Mouse (Mus musculus) hindbrain, postnatal 0 days (tissue): ENCODE measurements around the gene Gm20509. TPM values are rescaled to one million over a fixed set of nuclear protein-coding genes. Genes with fewer than 3 reads are reported as not detected.

ENCODE experiments used
- ATAC-seq: fragments of 200-750 bp; cut with Nextera tagmentation; 2 replicates; pipeline ENCODE4 v1.8.0; 2017; ENCODE audit warnings: mild to moderate bottlenecking, moderate TSS enrichment, moderate library complexity
- DNase-seq: peaks from one replicate; pipeline ENCODE4 v3.0.0-alpha.2; 2015; ENCODE audit warnings: low spot score
- H3K27ac ChIP-seq: fragments of 300-500 bp; sonication (generic); 2 replicates; pipeline ENCODE4 v1.5.1; 2014; ENCODE audit warnings: mild to moderate bottlenecking
- H3K27me3 ChIP-seq: fragments of 300-500 bp; sonication (generic); 2 replicates; pipeline ENCODE4 v1.6.1; 2014; ENCODE audit warnings: low read length, mixed read lengths; ENCODE audit not compliant: insufficient read depth
- H3K36me3 ChIP-seq: fragments of 300-500 bp; sonication (generic); 2 replicates; pipeline ENCODE4 v1.6.1; 2014; ENCODE audit warnings: low read length, mixed read lengths; ENCODE audit not compliant: insufficient read depth
- H3K4me1 ChIP-seq: fragments of 300-500 bp; sonication (generic); 2 replicates; pipeline ENCODE4 v1.6.1; 2014; ENCODE audit warnings: antibody characterized with exemption, low read length, mixed read lengths; ENCODE audit not compliant: insufficient read depth
- H3K4me2 ChIP-seq: fragments of 300-500 bp; sonication (generic); 2 replicates; pipeline ENCODE4 v1.6.1; 2014; ENCODE audit warnings: low read depth, mild to moderate bottlenecking, low read length, moderate library complexity, mixed read lengths
- H3K4me3 ChIP-seq: fragments of 300-500 bp; sonication (generic); 2 replicates; pipeline ENCODE4 v1.5.1; 2014; ENCODE audit warnings: low read length
- H3K9ac ChIP-seq: fragments of 300-500 bp; sonication (generic); replicated peaks from 2 replicates; pipeline ENCODE4 v1.6.1; 2014; ENCODE audit warnings: mild to moderate bottlenecking, low read length, moderate library complexity, mixed read lengths
- H3K9me3 ChIP-seq: fragments of 300-500 bp; sonication (generic); 2 replicates; pipeline ENCODE4 v1.6.1; 2016; ENCODE audit warnings: low read length, mixed read lengths
- CTCF ChIP-seq: IDR thresholded peaks from 2 replicates; pipeline ENCODE4 v1.5.1; 2016; ENCODE audit warnings: antibody characterized with exemption, control low read depth, low read depth
- WGBS: fragments of 180-500 bp; shearing (Covaris S2); extraction: QIAGEN DNeasy Blood & Tissue Kit; methylation state at CpG from one replicate; pipeline ENCODE4 v1.1.7; 2014; 5-methylcytosine and 5-hydroxymethylcytosine counted together
- polyA plus RNA-seq: library from polyadenylated mRNA; unstranded; fragments of >200 nt; fragmentation: Nextera tagmentation; extraction: Ambion mirVana; gene quantifications from 2 replicates; pipeline ENCODE4 v1.2.1, GENCODE M21; 2015
- total RNA-seq: library from RNA; depleted of rRNA; stranded (reverse); fragments of >200 nt; gene quantifications from 2 replicates; pipeline ENCODE4 v1.2.3, GENCODE M21; 2014

Gm20509 gene
- total and polyA plus RNA-seq, 2 experiments from 2014 or later: not detected

DNA sequence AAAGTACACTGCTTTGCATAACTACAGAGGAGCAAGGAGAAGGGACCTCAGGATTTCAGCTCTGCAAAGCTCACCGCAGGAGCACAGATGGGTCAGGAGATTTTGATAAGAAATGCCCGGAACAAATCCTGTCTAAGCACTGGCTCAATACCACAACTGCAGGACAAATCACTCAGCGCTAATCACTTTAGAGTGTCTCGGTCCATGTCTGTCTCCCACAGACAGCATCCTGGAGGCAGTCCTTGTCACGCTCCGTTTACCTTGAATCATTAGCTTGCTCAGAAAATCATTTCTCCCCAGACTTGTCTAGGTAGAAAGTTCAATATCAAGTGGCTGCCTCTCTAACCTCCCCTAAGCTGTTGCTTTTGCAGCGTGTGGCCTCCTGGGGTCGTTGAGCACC, 27.6 kb downstream of the Gm20509 start:
- Histone ChIP-seq H3K4me2 (no peak overlapping the region), H3K9ac (no peak overlapping the region), H3K9me3 (no peaks in the 10 kb centered on the region), H3K4me1 (no peaks in the 10 kb centered on the region), H3K27me3 (no peaks in the 10 kb centered on the region), H3K27ac (no peak overlapping the region), H3K4me3 (no peak overlapping the region), H3K36me3 (peaks cover 28% of the 10 kb centered on the region)
- no peak for DNase-seq
- no peak for ATAC-seq
- TF ChIP-seq CTCF: no peak
- 68% methylated on average over 8 of the region's 8 CpGs for WGBS

DNA sequence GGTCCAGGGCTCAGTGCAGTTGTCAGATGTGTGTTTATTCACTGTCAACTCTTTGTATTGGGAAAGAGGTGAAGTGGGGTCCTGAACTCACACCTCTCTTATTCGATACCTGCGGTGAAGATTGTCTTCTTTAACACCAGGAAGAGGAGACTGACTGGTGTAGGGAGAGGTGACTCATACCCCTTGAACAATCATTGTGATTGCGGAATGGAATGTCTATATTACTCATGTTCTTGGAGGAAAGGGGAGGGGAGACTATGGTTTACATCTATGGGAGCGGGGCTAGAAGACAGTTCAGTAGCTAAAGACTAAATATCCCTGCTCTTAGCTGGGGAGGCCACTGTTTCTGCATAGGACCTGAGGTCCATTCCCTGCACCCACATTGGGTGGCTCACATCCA, 28.3 kb downstream of the Gm20509 start:
- H3K4me3 ChIP-seq: no peak overlapping the region

DNA sequence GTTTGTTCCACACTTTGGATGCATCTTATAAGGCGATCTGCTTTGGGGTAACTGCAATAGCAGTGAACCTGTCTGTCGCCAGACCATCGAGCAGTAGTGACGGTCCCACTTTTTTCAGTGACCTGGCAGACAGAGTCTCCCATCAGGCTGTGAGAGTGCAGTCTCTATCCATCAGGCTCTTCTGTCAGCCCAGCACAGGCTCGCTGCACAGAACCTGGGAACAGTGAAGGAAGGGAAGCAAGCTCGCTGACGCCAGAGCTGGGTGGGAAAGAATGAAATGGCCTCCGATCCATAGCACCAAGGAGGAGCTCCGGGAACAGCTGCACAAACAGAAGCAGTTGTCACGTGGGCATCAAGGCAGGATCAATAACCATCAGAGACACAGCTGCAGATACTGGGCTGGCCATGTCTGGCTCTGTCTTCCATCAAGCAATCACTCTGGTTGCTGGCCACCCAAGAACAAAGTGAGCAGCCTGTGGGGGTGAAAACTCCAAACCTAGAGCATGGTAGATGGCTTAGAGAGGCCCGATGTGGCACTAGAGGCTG, 35.1 kb downstream of the Gm20509 start:
- H3K27ac ChIP-seq: no peak overlapping the region
- H3K27me3 ChIP-seq: no peaks in the 10 kb centered on the region
- TF ChIP-seq CTCF: no peak
- DNase-seq (no peak), ATAC-seq (no peak)
- no peaks in the 10 kb centered on the region for H3K9me3 ChIP-seq
- H3K4me2 ChIP-seq: no peak overlapping the region
- no peak overlapping the region for H3K4me3 ChIP-seq
- 76% methylated on average over 11 of the region's 11 CpGs for WGBS
- H3K4me1 ChIP-seq: no peaks in the 10 kb centered on the region
- H3K9ac ChIP-seq: no peak overlapping the region
- no peaks in the 10 kb centered on the region for H3K36me3 ChIP-seq

More for the DNA sequence above, 28.3 kb downstream of the Gm20509 start:
- Histone ChIP-seq H3K27ac (no peak overlapping the region), H3K4me1 (no peaks in the 10 kb centered on the region), H3K9me3 (no peaks in the 10 kb centered on the region), H3K27me3 (no peaks in the 10 kb centered on the region), H3K9ac (no peak overlapping the region), H3K36me3 (peaks cover 21% of the 10 kb centered on the region), H3K4me2 (no peak overlapping the region)
- no peak for ATAC-seq
- no peak for DNase-seq
- no peak for TF ChIP-seq CTCF
- over 99% methylated on average over 4 of the region's 4 CpGs for WGBS

DNA sequence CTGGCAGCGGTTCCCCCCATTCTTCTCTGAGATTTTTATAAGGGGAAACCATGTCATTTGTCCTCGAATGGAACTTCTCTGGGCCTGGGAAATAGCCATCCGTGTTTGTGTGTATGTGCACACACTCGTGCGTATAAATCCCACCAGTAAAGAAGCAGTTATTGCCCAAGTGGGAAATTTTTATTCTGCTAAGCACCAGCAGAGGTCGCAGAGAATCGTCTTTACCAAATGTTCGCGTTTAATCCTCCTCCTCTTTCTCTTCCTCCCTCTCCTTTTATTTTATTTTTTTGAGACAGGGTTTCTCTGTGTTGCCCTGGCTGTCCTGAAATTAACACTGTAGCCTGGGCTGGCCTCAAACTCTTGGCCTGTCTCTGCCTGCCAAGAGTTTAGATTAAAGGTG, 52.1 kb downstream of the Gm20509 start:
- TF ChIP-seq CTCF: peak; percentile 51
- H3K9ac ChIP-seq: no peak overlapping the region
- WGBS: 55% methylated on average over 9 of the region's 9 CpGs
- no peak overlapping the region for H3K4me3 ChIP-seq
- H3K36me3 ChIP-seq: no peaks in the 10 kb centered on the region
- H3K9me3 ChIP-seq: no peaks in the 10 kb centered on the region
- DNase-seq (peak; percentile 55), ATAC-seq (no peak)
- no peaks in the 10 kb centered on the region for H3K27me3 ChIP-seq
- H3K4me1 ChIP-seq: no peaks in the 10 kb centered on the region
- no peak overlapping the region for H3K27ac ChIP-seq
- H3K4me2 ChIP-seq: no peak overlapping the region

DNA sequence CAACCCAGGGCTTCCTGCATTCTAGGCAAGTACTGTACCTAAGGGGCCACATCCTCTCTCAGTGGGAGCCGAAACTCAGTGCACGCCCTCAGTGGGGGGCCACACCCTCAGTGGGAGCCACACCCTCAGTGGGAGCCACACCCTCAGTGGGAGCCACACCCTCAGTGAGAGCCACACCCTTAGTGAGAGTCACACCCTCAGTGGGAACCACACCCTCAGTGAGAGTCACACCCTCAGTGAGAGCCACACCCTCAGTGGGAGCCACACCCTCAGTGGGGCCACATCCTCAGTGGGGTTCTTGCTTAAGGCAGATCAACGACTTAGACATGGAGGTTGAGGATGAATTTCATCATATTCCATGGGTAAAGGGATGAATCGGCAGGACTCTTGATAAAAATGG, 55.7 kb downstream of the Gm20509 start:
- no peak overlapping the region for H3K4me3 ChIP-seq
- 79% methylated on average over 4 of the region's 4 CpGs for WGBS
- no peak overlapping the region for H3K4me2 ChIP-seq

DNA sequence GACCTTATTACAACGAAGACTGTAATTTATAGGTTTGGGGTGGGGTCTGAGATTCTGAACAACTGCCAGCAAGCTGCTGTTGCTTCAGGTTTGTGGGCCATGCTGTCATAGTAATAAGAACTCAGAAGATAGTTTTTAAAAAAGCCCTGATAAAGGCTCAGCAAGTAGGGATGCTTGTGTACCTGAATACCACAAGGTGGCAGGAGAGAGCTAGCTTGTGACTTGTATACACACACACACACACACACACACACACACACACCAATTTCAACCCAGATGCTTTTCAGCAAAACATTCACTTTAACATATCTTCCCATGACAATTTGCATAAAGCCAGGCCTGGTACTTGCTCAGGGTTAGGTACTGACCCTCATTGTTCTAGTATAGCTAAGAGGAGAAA, 57.0 kb downstream of the Gm20509 start:
- no peaks in the 10 kb centered on the region for H3K27me3 ChIP-seq
- TF ChIP-seq CTCF: peak; percentile 88
- no peaks in the 10 kb centered on the region for H3K4me1 ChIP-seq
- H3K4me3 ChIP-seq: no peak overlapping the region
- ATAC-seq (0 out of 2 replicates have a peak, but pooled peaks have one; percentile 46), DNase-seq (peak; percentile 89)
- 47% methylated on average over 1 of the region's 1 CpGs for WGBS
- no peaks in the 10 kb centered on the region for H3K36me3 ChIP-seq
- H3K27ac ChIP-seq: no peak overlapping the region
- H3K9me3 ChIP-seq: no peaks in the 10 kb centered on the region
- no peak overlapping the region for H3K9ac ChIP-seq
- H3K4me2 ChIP-seq: no peak overlapping the region

More for the DNA sequence above, 55.7 kb downstream of the Gm20509 start:
- DNase-seq: no peak
- no peak overlapping the region for H3K27ac ChIP-seq
- H3K9ac ChIP-seq: no peak overlapping the region
- no peak for ATAC-seq
- H3K4me1 ChIP-seq: no peaks in the 10 kb centered on the region
- no peak for TF ChIP-seq CTCF
- H3K36me3 ChIP-seq: no peaks in the 10 kb centered on the region
- H3K9me3 ChIP-seq: no peaks in the 10 kb centered on the region
- H3K27me3 ChIP-seq: no peaks in the 10 kb centered on the region

DNA sequence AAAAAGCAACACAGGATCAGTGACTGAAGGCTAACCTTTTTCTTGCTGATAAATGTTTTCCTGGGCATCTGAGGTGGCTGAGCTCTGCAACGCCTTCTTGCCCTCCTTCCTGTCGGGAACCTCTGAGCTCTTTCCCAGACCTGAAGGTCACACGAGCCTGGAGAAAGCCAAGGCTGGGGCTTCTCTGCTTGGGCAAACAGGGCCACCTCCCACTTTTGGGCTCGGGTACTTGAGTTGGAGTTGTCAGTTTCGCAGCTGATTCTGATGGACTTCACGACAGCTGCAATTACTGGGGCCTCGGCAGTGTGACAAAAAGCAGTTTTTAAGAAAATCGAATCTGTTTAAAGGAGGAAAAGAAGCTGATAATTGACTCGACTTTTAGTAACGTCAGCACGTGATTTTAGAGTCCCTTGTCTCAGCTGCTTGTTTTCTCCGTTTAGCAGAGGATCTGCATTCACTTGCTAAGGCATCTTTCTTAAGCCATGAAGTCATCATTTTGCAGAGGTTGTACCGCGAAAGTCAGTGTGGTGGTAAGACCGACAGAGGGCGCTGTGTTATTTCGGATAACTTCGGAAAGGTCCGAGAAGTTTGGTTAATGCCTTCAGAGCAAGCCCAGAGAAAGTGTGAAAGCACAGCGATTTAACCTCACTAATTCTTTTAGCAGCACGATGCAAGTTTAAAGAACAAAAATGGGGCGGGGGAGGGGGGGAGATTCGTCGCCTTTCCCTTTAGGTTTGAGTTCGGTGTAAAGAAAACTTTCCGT, 60.5 kb downstream of the Gm20509 start:
- peak; percentile 95 for DNase-seq
- H3K4me1 ChIP-seq: no peaks in the 10 kb centered on the region
- H3K36me3 ChIP-seq: no peaks in the 10 kb centered on the region
- no peaks in the 10 kb centered on the region for H3K27me3 ChIP-seq
- no peaks in the 10 kb centered on the region for H3K9me3 ChIP-seq
- ATAC-seq: peak; percentile 77
- 19% methylated on average over 26 of the region's 26 CpGs for WGBS
- peak overlapping the region; percentile 15 for H3K4me3 ChIP-seq
- H3K9ac ChIP-seq: no peak overlapping the region
- H3K4me2 ChIP-seq: peak overlapping the region; percentile 52
- H3K27ac ChIP-seq: no peak overlapping the region
- TF ChIP-seq CTCF: peak; percentile 90
